Mouse (Mus musculus): ENCODE results near the gene Ppp1r1b.

DNA sequence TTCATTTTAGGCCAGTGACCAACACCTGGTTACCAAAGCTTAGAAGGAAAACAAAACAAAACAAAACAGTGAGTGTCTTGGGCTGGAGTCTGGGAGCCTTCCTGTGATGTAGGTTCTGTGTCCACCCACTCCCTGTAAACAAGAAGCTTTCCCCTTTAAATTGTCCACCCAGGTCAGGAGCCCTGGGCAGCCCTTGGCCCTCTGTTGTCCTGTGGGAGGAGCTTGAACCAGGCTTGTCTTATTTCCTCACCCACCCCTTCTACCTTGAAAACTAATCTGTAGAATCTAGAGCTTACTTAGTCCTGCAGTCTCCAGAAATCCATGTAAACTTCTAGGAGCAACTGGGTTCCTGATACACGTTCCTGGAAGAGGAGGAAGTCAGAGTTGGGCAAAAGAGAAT lies 26.0 kb upstream of the Ppp1r1b start:
- TF ChIP-seq E2F4 (IDR thresholded peaks at IDR 0.05; ENCODE audit: insufficient read depth) (no peak), MAX (IDR thresholded peaks at IDR 0.05; ENCODE audit: low read depth) (no peak)

All from myocyte (in vitro differentiated cells).